Mouse (Mus musculus) brain, embryonic 14.5 days (tissue): ENCODE results near the gene Fen1.

Source experiments
- CTCF ChIP-seq: fragments of 200-500 bp; IDR thresholded peaks from 2 replicates; pipeline ENCODE4 v1.5.1; 2012; ENCODE audit warnings: inconsistent platforms, mild to moderate bottlenecking, moderate library complexity, borderline replicate concordance; ENCODE audit not compliant: insufficient read depth, insufficient read length; ENCODE audit errors: extremely low read depth
- POLR2A ChIP-seq: fragments of 200-500 bp; IDR thresholded peaks from 2 replicates; pipeline ENCODE4 v1.6.1; 2012; ENCODE audit warnings: mild to moderate bottlenecking, inconsistent platforms, borderline replicate concordance; ENCODE audit not compliant: poor library complexity, insufficient read depth, insufficient read length, severe bottlenecking; ENCODE audit errors: extremely low read depth

GRCm38 (mm10) chr19:10195252-10195651, 8.7 kb downstream of the Fen1 start:
- TF ChIP-seq CTCF (no peak), POLR2A (no peak)
